Mouse (Mus musculus) midbrain, embryonic 16.5 days (tissue): ENCODE measurements at regions not wholly inside any gene's neighbourhood (a gene's known extent, or its start where the extent isn't known, plus 50 kb on each side); places are given as distances from the start of the nearest gene placed in this dataset.

Source experiments
- ATAC-seq: fragments of 200-750 bp; cut with Nextera tagmentation; 2 replicates; pipeline ENCODE4 v1.8.0; 2017; ENCODE audit warnings: moderate TSS enrichment
- H3K27ac ChIP-seq: fragments of 300-500 bp; sonication (generic); 2 replicates; pipeline ENCODE4 v1.5.1; 2014; ENCODE audit warnings: mild to moderate bottlenecking, low read length, mixed read lengths
- H3K27me3 ChIP-seq: fragments of 300-500 bp; sonication (generic); 2 replicates; pipeline ENCODE4 v1.6.1; 2014; ENCODE audit warnings: low read depth, low read length, mixed read lengths; ENCODE audit not compliant: control insufficient read depth, insufficient read depth
- H3K36me3 ChIP-seq: fragments of 300-500 bp; sonication (generic); 2 replicates; pipeline ENCODE4 v1.6.1; 2014; ENCODE audit warnings: mild to moderate bottlenecking, low read length, moderate library complexity, mixed read lengths; ENCODE audit not compliant: control insufficient read depth, insufficient read depth
- H3K4me1 ChIP-seq: fragments of 300-500 bp; sonication (generic); 2 replicates; pipeline ENCODE4 v1.6.1; 2014; ENCODE audit warnings: mild to moderate bottlenecking, low read length, mixed read lengths; ENCODE audit not compliant: control insufficient read depth, insufficient read depth
- H3K4me2 ChIP-seq: fragments of 300-500 bp; sonication (generic); 2 replicates; pipeline ENCODE4 v1.6.1; 2014; ENCODE audit warnings: mild to moderate bottlenecking, low read length, mixed read lengths
- H3K4me3 ChIP-seq: fragments of 300-500 bp; sonication (generic); 2 replicates; pipeline ENCODE4 v1.5.1; 2014; ENCODE audit warnings: low read depth, mild to moderate bottlenecking, low read length, moderate library complexity, mixed read lengths
- H3K9ac ChIP-seq: fragments of 300-500 bp; sonication (generic); 2 replicates; pipeline ENCODE4 v1.6.1; 2014; ENCODE audit warnings: low read depth, low read length, mixed read lengths
- H3K9me3 ChIP-seq: fragments of 300-500 bp; sonication (generic); replicated peaks from 2 replicates; pipeline ENCODE4 v1.6.1; 2014; ENCODE audit warnings: mild to moderate bottlenecking, low read length, mixed read lengths; ENCODE audit not compliant: control insufficient read depth, poor library complexity, severe bottlenecking
- WGBS: fragments of 180-500 bp; shearing (Covaris S2); extraction: QIAGEN DNeasy Blood & Tissue Kit; methylation state at CpG from one replicate; pipeline ENCODE4 v1.1.7; 2014; 5-methylcytosine and 5-hydroxymethylcytosine counted together

GRCm38 (mm10) chrX:51913247-51913646, 59.3 kb downstream of the 1700080O16Rik start:
- H3K4me1 ChIP-seq, result no peaks in the 10 kb centered on the region
- no peaks in the 10 kb centered on the region for H3K27me3 ChIP-seq
- H3K4me3 ChIP-seq, result no peak overlapping the region
- H3K9me3 ChIP-seq, result no peaks in the 10 kb centered on the region
- H3K36me3 ChIP-seq, result no peaks in the 10 kb centered on the region
- no peak overlapping the region for H3K27ac ChIP-seq
- WGBS, result 14% methylated on average over 4 of the region's 4 CpGs
- ATAC-seq, result peak; percentile 81
- H3K9ac ChIP-seq, result no peak overlapping the region
- no peak overlapping the region for H3K4me2 ChIP-seq

GRCm38 (mm10) chrX:51911566-51911965, 61.0 kb downstream of the 1700080O16Rik start:
- 31% methylated on average over 1 of the region's 1 CpGs for WGBS

GRCm38 (mm10) chrX:51910576-51910975, 62.0 kb downstream of the 1700080O16Rik start:
- no peaks in the 10 kb centered on the region for H3K36me3 ChIP-seq
- H3K27ac ChIP-seq, result no peak overlapping the region
- no peak overlapping the region for H3K9ac ChIP-seq
- no peaks in the 10 kb centered on the region for H3K9me3 ChIP-seq
- H3K4me2 ChIP-seq, result no peak overlapping the region
- no peak for ATAC-seq
- WGBS, result 79% methylated on average over 1 of the region's 1 CpGs
- H3K4me1 ChIP-seq, result no peaks in the 10 kb centered on the region
- H3K27me3 ChIP-seq, result no peaks in the 10 kb centered on the region
- H3K4me3 ChIP-seq, result no peak overlapping the region

More at GRCm38 (mm10) chrX:51911566-51911965, 61.0 kb downstream of the 1700080O16Rik start:
- Histone ChIP-seq H3K9ac (no peak overlapping the region), H3K4me3 (no peak overlapping the region), H3K36me3 (no peaks in the 10 kb centered on the region), H3K27me3 (no peaks in the 10 kb centered on the region), H3K9me3 (no peaks in the 10 kb centered on the region), H3K4me2 (no peak overlapping the region), H3K27ac (no peak overlapping the region), H3K4me1 (no peaks in the 10 kb centered on the region)
- no peak for ATAC-seq

- Histone ChIP-seq H3K27ac (no peak overlapping the region), H3K4me2 (no peak overlapping the region), H3K4me3 (no peak overlapping the region), H3K36me3 (no peaks in the 10 kb centered on the region), H3K4me1 (no peaks in the 10 kb centered on the region), H3K9ac (no peak overlapping the region), H3K27me3 (no peaks in the 10 kb centered on the region), H3K9me3 (no peaks in the 10 kb centered on the region)
- ATAC-seq, result no peak
- 88% methylated on average over 4 of the region's 4 CpGs for WGBS
Observed at GRCm38 (mm10) chrX:51898445-51898844, 74.1 kb downstream of the 1700080O16Rik start.

GRCm38 (mm10) chrX:51897059-51897458, 75.5 kb downstream of the 1700080O16Rik start:
- 29% methylated on average over 5 of the region's 5 CpGs for WGBS
- no peaks in the 10 kb centered on the region for H3K4me1 ChIP-seq
- no peaks in the 10 kb centered on the region for H3K9me3 ChIP-seq
- H3K27ac ChIP-seq, result no peak overlapping the region
- H3K36me3 ChIP-seq, result no peaks in the 10 kb centered on the region
- H3K4me3 ChIP-seq, result no peak overlapping the region
- H3K27me3 ChIP-seq, result no peaks in the 10 kb centered on the region
- H3K9ac ChIP-seq, result no peak overlapping the region
- no peak for ATAC-seq
- H3K4me2 ChIP-seq, result no peak overlapping the region

- Histone ChIP-seq H3K4me1 (no peaks in the 10 kb centered on the region), H3K9me3 (no peaks in the 10 kb centered on the region), H3K27me3 (no peaks in the 10 kb centered on the region), H3K36me3 (no peaks in the 10 kb centered on the region), H3K4me3 (no peak overlapping the region), H3K27ac (no peak overlapping the region), H3K9ac (no peak overlapping the region), H3K4me2 (no peak overlapping the region)
- 74% methylated on average over 10 of the region's 10 CpGs for WGBS
- ATAC-seq, result no peak
Observed at GRCm38 (mm10) chrX:51895646-51896190, 76.9 kb downstream of the 1700080O16Rik start.

GRCm38 (mm10) chrX:51892716-51893115, 79.9 kb downstream of the 1700080O16Rik start:
- H3K9ac ChIP-seq, result no peak overlapping the region
- no peak overlapping the region for H3K27ac ChIP-seq
- no peak overlapping the region for H3K4me2 ChIP-seq
- no peak for ATAC-seq
- H3K9me3 ChIP-seq, result no peaks in the 10 kb centered on the region
- H3K4me1 ChIP-seq, result no peaks in the 10 kb centered on the region
- no peak overlapping the region for H3K4me3 ChIP-seq
- no peaks in the 10 kb centered on the region for H3K36me3 ChIP-seq
- 84% methylated on average over 1 of the region's 1 CpGs for WGBS
- H3K27me3 ChIP-seq, result no peaks in the 10 kb centered on the region

GRCm38 (mm10) chrX:51886129-51886528, 85.1 kb upstream of the Usp26 start:
- H3K4me2 ChIP-seq, result no peak overlapping the region
- ATAC-seq, result no peak
- no peak overlapping the region for H3K9ac ChIP-seq
- H3K36me3 ChIP-seq, result no peaks in the 10 kb centered on the region
- H3K4me3 ChIP-seq, result no peak overlapping the region
- no peaks in the 10 kb centered on the region for H3K27me3 ChIP-seq
- no peak overlapping the region for H3K27ac ChIP-seq
- H3K9me3 ChIP-seq, result no peaks in the 10 kb centered on the region
- H3K4me1 ChIP-seq, result no peaks in the 10 kb centered on the region
- 59% methylated on average over 5 of the region's 5 CpGs for WGBS
